In the genomic region with DNA sequence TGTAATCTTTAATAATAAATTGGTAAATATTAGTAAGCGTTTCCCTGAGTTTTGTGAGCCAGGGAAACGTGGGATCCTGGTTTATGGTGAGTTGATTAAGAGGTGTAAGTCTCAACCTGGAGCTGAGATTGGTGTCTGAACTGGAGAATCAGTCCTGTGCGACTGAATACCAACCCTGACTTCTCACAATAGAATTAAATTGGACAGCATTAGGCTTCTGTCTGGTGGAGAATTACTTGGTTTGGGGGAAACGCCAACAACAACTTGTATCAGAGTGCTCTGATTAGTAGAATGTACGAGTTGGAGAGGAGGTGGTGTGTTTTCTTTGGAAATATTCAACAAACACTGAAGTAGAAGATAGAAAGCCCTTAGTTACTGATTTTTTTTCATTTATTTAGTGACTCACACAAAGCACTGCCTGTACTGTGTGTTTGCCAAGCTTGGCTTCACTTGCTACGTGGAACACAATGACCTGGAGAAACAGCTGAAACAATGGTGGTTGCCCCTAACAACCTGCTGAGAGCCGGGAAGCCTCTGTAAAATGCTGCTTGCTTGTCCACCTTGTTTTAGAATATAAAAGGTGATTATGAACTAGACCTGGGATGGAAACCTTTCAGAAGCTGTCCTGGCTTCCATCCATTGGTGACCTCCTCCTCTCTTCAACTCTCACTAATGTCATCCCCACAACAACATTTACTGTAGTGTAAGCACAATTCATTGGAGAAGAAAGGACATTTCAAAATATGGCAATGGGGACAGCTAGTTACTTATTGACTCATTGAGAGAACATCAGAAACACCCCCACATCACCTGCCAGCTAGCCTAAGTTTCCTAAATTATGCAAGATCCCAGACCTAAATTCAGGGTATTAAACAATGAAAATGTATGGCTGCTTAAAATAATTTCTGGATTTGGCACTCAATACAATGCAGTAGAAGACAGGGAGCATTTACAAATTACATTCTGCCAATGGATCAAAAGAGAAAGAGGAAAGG, we compare ENCODE assay signal across 8 mouse cellular contexts.
DNase-seq lines count a peak whose midpoint lies in the region; ATAC-seq and TF ChIP-seq lines count a peak whose summit lies in the region.
"Had no signal": no experiment of that assay in that cellular context is flagged by ENCODE, and none has a peak within 500 bp of the region (broad histone marks: within the 10 kb centered on the region; RNA-seq: fewer than 3 reads in every experiment).

No protein-coding gene starts in this region.

- no peaks in the 10 kb centered on the region for H3K9me3 ChIP-seq in lung, embryonic 14.5 days (ENCODE audit: low read depth, low read length)
- H3K9me3 ChIP-seq in forebrain, embryonic 15.5 days, result no peaks in the 10 kb centered on the region
- H3K9me3 ChIP-seq: embryonic facial prominence, embryonic 13.5 days had no signal

- no peak for TF ChIP-seq CTCF in lung, embryonic 14.5 days (IDR thresholded peaks at IDR 0.05; ENCODE audit: low read depth)

- H3K9ac ChIP-seq in lung, embryonic 14.5 days, result no peak overlapping the region
- no peak overlapping the region for H3K9ac ChIP-seq in forebrain, embryonic 15.5 days (replicated peaks)
- H3K9ac ChIP-seq: embryonic facial prominence, embryonic 13.5 days had no signal

- no peak overlapping the region for H3K4me3 ChIP-seq in lung, embryonic 14.5 days (ENCODE audit: low read depth, low read length)
- no peak overlapping the region for H3K4me3 ChIP-seq in forebrain, embryonic 15.5 days
- H3K4me3 ChIP-seq: embryonic facial prominence, embryonic 13.5 days had no signal

- H3K4me2 ChIP-seq in lung, embryonic 14.5 days, result no peak overlapping the region
- H3K4me2 ChIP-seq in forebrain, embryonic 15.5 days (replicated peaks), result no peak overlapping the region
- H3K4me2 ChIP-seq: embryonic facial prominence, embryonic 13.5 days had no signal

- no peak for DNase-seq in lung, embryonic 14.5 days
- DNase-seq in lung, postnatal 14 days, result no peak
- DNase-seq in heart, postnatal 36 days, result peak; percentile 17 to 20
- DNase-seq in ovary, postnatal 36 days (ENCODE audit: low spot score), result peak; percentile 12
- DNase-seq in adrenal gland, postnatal 10 days, result no peak

- ATAC-seq in lung, embryonic 14.5 days (ENCODE audit: insufficient read depth), result peak; percentile 56; the same call in 1 of the 2 replicates
- peak; percentile 53; the same call in 1 of the 2 replicates for ATAC-seq in forebrain, embryonic 15.5 days (replicated peaks)
- no peak for ATAC-seq in CD4-positive, CD25-positive, alpha-beta regulatory T cell, adult 4 months

- 59% methylated on average over 7 of the region's 7 CpGs for WGBS in lung, embryonic 14.5 days
- 30% methylated on average over 7 of the region's 7 CpGs for WGBS in forebrain, embryonic 15.5 days

- no peak overlapping the region for H3K27ac ChIP-seq in lung, embryonic 14.5 days (ENCODE audit: low read depth)
- H3K27ac ChIP-seq in forebrain, embryonic 15.5 days (replicated peaks), result no peak overlapping the region
- H3K27ac ChIP-seq: embryonic facial prominence, embryonic 13.5 days had no signal

- no peaks in the 10 kb centered on the region for H3K4me1 ChIP-seq in lung, embryonic 14.5 days (ENCODE audit: insufficient read depth)
- H3K4me1 ChIP-seq in forebrain, embryonic 15.5 days, result no peaks in the 10 kb centered on the region
- H3K4me1 ChIP-seq: embryonic facial prominence, embryonic 13.5 days had no signal

- intact Hi-C loops in heart, postnatal 36 days (cut with DNase I), result no loop called here

- no peaks in the 10 kb centered on the region for H3K27me3 ChIP-seq in lung, embryonic 14.5 days (ENCODE audit: insufficient read depth, low read length)
- no peaks in the 10 kb centered on the region for H3K27me3 ChIP-seq in forebrain, embryonic 15.5 days
- H3K27me3 ChIP-seq: embryonic facial prominence, embryonic 13.5 days had no signal

- no peaks in the 10 kb centered on the region for H3K36me3 ChIP-seq in lung, embryonic 14.5 days (ENCODE audit: insufficient read depth)
- H3K36me3 ChIP-seq in forebrain, embryonic 15.5 days, result no peaks in the 10 kb centered on the region
- H3K36me3 ChIP-seq: embryonic facial prominence, embryonic 13.5 days had no signal

Comparison
In these comparisons a context has a peak if more than half of its experiments do, and no peak if none do; other contexts are left out.
1. DNase-seq: peak in heart, postnatal 36 days (2 of 2) and ovary, postnatal 36 days (single experiment); none in lung, embryonic 14.5 days (single experiment), lung, postnatal 14 days (single experiment) and adrenal gland, postnatal 10 days (single experiment).